Mouse (Mus musculus): ENCODE data around the gene Car3. TPM values are rescaled to one million over a fixed set of nuclear protein-coding genes. Genes with fewer than 3 reads are reported as not detected.
A peak's percentile ranks its signal among the peaks of the same experiment; 100 is the strongest.
"Not testable (repeated sequence)": the region's sequence is repeated elsewhere in the genome, so short reads cannot be mapped to it uniquely, and the experiment has no call there.

The Car3 gene
- 4.6 and 4.7 TPM in 2 replicates for polyA plus RNA-seq (2016; fragmentation: Nextera tagmentation; extraction: Ambion mirVana)

DNA sequence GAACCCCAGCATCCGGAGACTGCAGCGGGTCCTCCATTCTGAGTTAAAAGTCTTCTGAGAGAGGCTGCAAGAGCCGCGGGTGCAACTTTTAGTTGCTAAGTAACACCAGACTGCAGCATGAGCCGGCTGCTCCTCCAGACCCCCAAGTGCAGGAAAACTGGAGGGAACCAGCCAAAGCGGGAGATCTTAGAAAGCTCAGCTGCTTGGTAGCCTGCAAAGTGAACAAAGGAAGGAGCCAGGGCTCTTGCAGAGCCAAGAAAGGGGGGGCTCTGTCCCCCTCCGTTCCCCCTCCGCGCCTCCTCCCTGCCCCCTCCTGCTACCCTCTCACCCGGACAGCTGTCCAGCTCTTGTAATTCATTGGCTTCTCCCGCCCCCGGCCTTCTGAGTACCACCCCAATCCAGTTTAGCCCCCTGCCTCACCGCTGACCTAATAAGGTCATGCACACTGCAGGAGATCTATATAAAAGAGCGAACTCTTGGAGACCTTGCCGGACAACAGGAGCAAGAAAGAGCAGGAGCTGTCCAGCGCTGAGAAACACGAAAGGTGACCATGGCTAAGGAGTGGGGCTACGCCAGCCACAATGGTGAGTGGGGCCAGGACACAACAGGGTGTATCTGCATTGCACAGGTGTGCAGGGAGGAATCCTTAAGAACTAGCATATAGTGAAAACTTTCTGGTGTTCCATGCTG, at the start of gene Car3:
TSS of gene Car3 (plus strand) at position 491 of the 690 bp plus-strand sequence.
- peak; percentile 73; the same call in 1 of the 2 replicates for ATAC-seq (ENCODE audit: insufficient number of reproducible peaks, insufficient read depth, low FRiP score, low TSS enrichment)
- WGBS: 3% methylated on average over 18 of the region's 18 CpGs
- Histone ChIP-seq H3K27ac (no peak within 1 kb of the TSS), H3K9ac (peak within 1 kb of the TSS; percentile 45), H3K4me3 (peak within 1 kb of the TSS; percentile 38), H3K4me1 (peaks cover 3% of the 10 kb centered on the region; the same call in 1 of the 2 replicates), H3K4me2 (replicated peaks) (peak within 1 kb of the TSS; percentile 78), H3K27me3 (no peaks in the 10 kb centered on the region), H3K36me3 (no peaks in the 10 kb centered on the region), H3K9me3 (no peaks in the 10 kb centered on the region)

DNA sequence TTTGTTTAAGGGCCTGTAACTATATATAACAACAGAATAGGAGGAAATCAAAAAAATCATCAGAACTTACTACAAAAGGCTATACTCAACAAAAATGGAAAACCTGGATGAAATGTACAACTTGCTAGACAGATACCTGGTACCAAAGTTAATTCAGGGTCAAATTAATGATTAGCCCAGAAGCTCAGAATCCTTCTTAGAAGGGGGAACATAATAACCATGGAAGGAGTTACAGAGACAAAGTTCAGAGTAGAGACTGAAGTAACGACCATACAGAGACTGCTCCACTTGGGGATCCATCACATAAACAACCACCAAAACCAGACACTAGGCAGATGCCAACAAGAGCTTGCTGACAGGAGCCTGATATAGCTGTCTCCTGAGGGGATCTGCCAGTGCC, 47.9 kb upstream of the Car3 start:
- H3K4me1 ChIP-seq; H3K4me2 ChIP-seq (replicated peaks); H3K27ac ChIP-seq; H3K27me3 ChIP-seq; H3K9ac ChIP-seq; ATAC-seq (ENCODE audit: insufficient number of reproducible peaks, insufficient read depth, low FRiP score, low TSS enrichment); H3K36me3 ChIP-seq; H3K4me3 ChIP-seq; H3K9me3 ChIP-seq: not testable (repeated sequence)
- 69% methylated on average over 1 of the region's 1 CpGs for WGBS

DNA sequence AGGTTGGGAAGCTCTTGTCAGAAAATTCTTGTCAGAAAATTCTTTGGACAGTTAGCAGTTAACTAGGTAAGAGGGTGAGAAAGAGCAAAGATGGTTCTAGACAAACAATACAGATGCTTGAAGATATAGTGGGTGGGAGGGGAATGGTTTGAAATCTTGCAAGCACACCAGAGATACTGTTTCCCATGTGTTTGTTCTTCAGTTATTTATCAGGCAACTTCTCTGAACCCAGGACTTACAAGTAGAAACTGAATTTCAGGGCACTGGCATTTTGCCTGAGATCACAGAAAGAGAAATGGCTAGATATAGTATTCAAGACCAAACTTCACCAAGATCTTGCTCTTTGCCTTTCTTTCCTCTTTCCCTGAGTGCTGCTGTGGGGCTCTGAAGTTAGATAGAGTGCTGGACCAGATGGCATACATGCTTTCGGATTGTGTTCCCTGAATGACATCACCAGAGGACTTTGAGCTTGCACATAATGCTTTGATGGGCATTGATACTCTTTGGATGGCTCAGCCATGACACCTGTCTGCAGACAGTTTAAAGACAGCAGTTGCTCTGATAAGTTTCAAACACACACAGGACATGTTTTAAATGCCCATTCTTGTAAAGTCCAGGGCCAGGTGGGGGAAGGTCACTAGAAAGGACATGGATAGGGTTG, 43.3 kb upstream of the Car3 start:
- H3K9ac ChIP-seq: no peak overlapping the region
- 89% methylated on average over 1 of the region's 1 CpGs for WGBS
- no peak overlapping the region for H3K4me3 ChIP-seq
- ATAC-seq (ENCODE audit: insufficient number of reproducible peaks, insufficient read depth, low FRiP score, low TSS enrichment): no peak
- no peaks in the 10 kb centered on the region for H3K4me1 ChIP-seq
- H3K36me3 ChIP-seq: no peaks in the 10 kb centered on the region
- no peaks in the 10 kb centered on the region for H3K9me3 ChIP-seq
- no peaks in the 10 kb centered on the region for H3K27me3 ChIP-seq
- H3K27ac ChIP-seq: no peak overlapping the region
- H3K4me2 ChIP-seq (replicated peaks): no peak overlapping the region

DNA sequence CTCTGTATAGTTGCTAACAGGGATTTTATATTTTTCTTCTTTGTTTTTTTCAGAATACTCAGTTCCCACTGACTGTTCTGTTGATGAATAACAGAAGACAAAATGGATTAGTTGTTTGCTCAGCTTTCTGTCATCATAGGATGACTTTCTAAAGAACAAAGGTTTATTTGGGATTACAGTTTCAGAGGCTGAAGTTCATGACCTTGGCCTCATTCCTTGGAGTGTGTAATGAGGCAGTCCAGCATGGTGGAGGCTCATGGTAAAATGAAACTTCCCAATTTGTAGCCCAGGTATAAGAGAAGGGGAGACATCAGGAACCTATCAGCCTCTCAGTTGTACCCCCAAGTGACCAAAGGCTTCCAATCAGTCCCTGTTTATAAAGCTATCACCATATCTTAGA, 34.4 kb upstream of the Car3 start:
- H3K4me2 ChIP-seq (replicated peaks): no peak overlapping the region
- no peaks in the 10 kb centered on the region for H3K36me3 ChIP-seq
- H3K4me3 ChIP-seq: no peak overlapping the region
- no peak overlapping the region for H3K9ac ChIP-seq
- H3K27me3 ChIP-seq: no peaks in the 10 kb centered on the region
- H3K4me1 ChIP-seq: no peaks in the 10 kb centered on the region
- no peak for ATAC-seq (ENCODE audit: insufficient number of reproducible peaks, insufficient read depth, low FRiP score, low TSS enrichment)
- H3K27ac ChIP-seq: no peak overlapping the region
- H3K9me3 ChIP-seq: no peaks in the 10 kb centered on the region

DNA sequence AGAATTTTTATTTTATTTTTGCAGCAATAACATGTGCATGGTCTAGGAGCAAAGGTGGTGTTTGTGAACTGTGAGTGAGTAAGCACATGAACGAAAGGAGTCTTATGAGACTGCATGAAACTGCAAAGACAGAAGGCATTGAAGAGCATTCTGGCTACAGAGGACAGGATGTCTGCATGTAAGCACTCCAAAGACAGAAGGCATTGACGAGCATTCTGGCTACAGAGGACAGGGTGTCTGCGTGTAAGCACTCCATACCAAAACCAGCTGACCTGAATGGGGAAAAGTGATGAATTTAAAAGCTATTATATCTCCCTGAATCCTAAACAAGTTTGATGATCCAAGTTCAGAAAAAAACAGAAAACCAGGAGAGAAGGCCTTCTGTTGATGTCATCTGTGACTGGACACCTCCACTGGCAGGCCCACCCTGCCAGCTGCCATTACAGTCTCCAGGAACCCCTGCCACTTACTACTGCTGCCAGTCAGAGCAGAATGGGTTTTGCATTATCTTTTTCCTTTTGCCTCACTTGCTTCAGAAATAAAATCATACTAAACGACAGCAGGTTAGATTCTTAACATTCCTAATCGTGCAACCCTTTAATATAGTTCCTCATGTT, 32.0 kb upstream of the Car3 start:
- Histone ChIP-seq H3K27ac (no peak overlapping the region), H3K36me3 (no peaks in the 10 kb centered on the region)
- 88% methylated on average over 5 of the region's 5 CpGs for WGBS

DNA sequence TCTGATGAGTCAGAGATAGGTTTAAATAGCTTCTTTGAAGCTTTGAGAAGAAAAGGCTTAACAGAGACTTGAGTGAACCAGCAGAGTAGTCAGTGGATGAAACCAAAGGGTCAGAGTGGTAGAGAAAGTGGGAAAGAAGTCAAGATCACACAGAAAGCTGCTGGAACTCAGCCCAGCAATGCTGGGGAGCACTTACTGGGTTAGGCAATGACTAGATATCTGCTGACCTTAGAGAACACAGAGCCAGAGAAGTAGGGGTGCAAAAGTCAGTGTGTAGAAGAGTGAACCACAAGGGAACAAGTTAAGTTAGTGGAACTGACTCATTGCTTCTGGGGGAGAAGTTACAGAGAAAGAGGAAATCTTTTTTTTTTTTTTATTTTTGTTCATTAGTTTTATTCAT, 30.5 kb upstream of the Car3 start:
- Histone ChIP-seq H3K27ac (no peak overlapping the region), H3K4me2 (replicated peaks) (no peak overlapping the region), H3K9me3 (no peaks in the 10 kb centered on the region), H3K4me3 (no peak overlapping the region), H3K36me3 (no peaks in the 10 kb centered on the region), H3K9ac (no peak overlapping the region), H3K27me3 (no peaks in the 10 kb centered on the region), H3K4me1 (no peaks in the 10 kb centered on the region)
- no peak for ATAC-seq (ENCODE audit: insufficient number of reproducible peaks, insufficient read depth, low FRiP score, low TSS enrichment)

More for the DNA sequence above, 32.0 kb upstream of the Car3 start:
- Histone ChIP-seq H3K9me3 (no peaks in the 10 kb centered on the region), H3K4me3 (no peak overlapping the region), H3K9ac (no peak overlapping the region), H3K4me1 (no peaks in the 10 kb centered on the region), H3K27me3 (no peaks in the 10 kb centered on the region), H3K4me2 (replicated peaks) (no peak overlapping the region)
- no peak for ATAC-seq (ENCODE audit: insufficient number of reproducible peaks, insufficient read depth, low FRiP score, low TSS enrichment)

DNA sequence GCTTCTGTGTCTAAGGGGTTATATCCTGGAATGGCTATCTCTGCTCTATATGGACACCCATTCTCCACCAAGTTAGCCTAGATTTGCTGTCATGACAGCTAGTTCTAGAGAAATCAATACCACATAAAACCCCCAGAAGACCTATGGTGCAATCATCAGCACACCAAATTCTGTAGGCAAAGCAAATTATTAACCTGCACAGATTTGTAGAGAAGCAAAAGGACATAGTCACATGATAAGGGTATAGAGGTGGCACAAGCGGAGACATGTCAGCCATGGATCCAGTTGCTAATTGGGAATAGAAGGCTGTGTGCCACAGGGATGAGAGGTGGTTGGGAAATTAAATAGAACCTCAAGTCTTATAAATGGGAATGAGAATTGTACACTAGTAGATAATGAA, 24.4 kb upstream of the Car3 start:
- no peak overlapping the region for H3K4me2 ChIP-seq (replicated peaks)
- 96% methylated on average over 1 of the region's 1 CpGs for WGBS
- H3K9me3 ChIP-seq: no peaks in the 10 kb centered on the region
- no peaks in the 10 kb centered on the region for H3K27me3 ChIP-seq
- H3K36me3 ChIP-seq: no peaks in the 10 kb centered on the region
- no peak overlapping the region for H3K27ac ChIP-seq
- no peak overlapping the region for H3K9ac ChIP-seq
- no peak overlapping the region for H3K4me3 ChIP-seq
- no peaks in the 10 kb centered on the region for H3K4me1 ChIP-seq
- ATAC-seq (ENCODE audit: insufficient number of reproducible peaks, insufficient read depth, low FRiP score, low TSS enrichment): no peak

DNA sequence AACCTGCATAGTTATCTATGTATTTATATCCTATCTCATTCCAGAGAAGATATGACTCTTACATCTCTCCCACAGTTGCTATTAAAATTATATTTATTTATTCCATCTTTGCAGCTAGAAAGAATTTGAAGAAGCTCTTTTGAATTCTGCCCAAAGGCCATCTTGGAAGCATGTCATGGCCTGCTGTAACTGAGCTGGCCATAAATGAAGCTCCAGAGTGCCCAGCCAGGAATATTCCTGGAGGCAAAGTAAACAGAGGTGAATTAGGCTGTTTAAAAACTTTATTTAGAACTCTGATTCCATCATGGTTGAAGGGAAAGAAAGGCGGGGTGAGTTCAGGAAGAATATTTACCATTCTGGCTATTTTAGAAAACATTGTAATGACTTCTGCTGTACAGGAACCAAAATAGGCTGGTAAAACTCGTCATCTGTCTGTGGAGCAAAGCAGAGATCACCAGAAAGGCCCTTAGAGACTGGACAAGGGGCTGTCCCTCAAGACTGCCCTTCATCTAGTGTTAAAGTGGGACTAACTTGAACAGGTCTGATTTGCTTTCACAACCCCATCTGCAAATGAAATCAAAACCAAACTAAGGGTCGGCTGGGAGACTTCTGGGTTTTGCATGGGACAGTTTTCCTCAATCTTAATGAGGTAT, 23.7 kb upstream of the Car3 start:
- no peak overlapping the region for H3K27ac ChIP-seq
- H3K9ac ChIP-seq: no peak overlapping the region
- WGBS: 69% methylated on average over 3 of the region's 3 CpGs
- H3K9me3 ChIP-seq: no peaks in the 10 kb centered on the region
- ATAC-seq (ENCODE audit: insufficient number of reproducible peaks, insufficient read depth, low FRiP score, low TSS enrichment): no peak
- H3K36me3 ChIP-seq: no peaks in the 10 kb centered on the region
- H3K4me2 ChIP-seq (replicated peaks): no peak overlapping the region
- no peak overlapping the region for H3K4me3 ChIP-seq
- no peaks in the 10 kb centered on the region for H3K27me3 ChIP-seq
- no peaks in the 10 kb centered on the region for H3K4me1 ChIP-seq

DNA sequence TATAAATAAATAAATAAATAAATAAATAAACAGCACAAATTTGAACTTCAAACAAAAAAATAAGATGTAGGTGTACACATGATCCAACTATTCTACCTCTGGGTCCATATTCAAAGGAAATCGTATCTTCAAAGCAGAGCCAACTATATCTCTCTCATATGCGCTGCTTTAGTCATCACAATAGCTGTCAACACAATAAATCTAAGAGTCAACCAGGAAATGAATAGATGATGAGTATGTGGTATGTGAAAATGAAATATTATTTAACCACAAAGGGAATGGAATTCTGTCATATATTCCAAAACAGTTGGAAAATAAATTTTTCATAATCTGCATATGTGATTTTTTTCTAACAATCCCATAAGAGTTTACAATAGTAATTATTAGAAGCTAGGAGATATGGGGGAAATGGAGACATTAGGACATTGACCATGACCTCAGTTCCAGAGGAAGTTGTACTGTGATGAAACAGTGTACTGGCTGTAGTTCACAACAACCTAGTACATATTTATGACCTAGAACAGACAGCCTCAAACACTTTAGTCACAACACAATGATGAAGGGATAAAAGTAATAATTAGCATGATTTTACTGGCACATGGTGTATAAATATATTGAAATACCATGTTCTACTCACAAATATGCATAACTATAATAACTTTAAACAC, 14.6 kb upstream of the Car3 start:
- H3K9me3 ChIP-seq: no peaks in the 10 kb centered on the region
- H3K27ac ChIP-seq: no peak overlapping the region
- 85% methylated on average over 2 of the region's 2 CpGs for WGBS
- no peak overlapping the region for H3K4me3 ChIP-seq
- no peak overlapping the region for H3K4me2 ChIP-seq (replicated peaks)
- no peaks in the 10 kb centered on the region for H3K36me3 ChIP-seq
- H3K4me1 ChIP-seq: no peaks in the 10 kb centered on the region
- H3K27me3 ChIP-seq: no peaks in the 10 kb centered on the region
- ATAC-seq (ENCODE audit: insufficient number of reproducible peaks, insufficient read depth, low FRiP score, low TSS enrichment): no peak
- H3K9ac ChIP-seq: no peak overlapping the region

DNA sequence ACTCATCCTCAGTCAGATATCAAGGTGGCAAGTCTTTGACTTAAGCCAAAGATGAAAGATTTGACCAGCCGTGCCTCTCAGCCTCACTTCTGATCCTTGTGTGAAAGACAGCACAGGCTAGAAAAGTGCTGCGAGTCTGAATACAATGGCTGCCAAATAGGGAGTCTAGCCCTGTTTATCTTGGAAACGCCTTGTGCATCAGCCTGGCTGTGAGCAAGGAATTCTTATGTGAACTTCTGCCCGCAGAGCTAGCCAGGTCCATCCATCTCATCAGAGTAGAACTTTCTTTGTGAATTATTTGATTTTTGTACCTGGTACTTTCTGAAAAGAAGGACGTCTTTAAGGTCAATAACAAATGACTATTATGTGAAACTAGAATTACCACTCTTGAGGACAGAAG, 9.3 kb upstream of the Car3 start:
- 85% methylated on average over 5 of the region's 5 CpGs for WGBS
- H3K4me3 ChIP-seq: no peak overlapping the region
- no peaks in the 10 kb centered on the region for H3K36me3 ChIP-seq
- H3K4me1 ChIP-seq: no peaks in the 10 kb centered on the region
- H3K27ac ChIP-seq: no peak overlapping the region
- no peak for ATAC-seq (ENCODE audit: insufficient number of reproducible peaks, insufficient read depth, low FRiP score, low TSS enrichment)
- H3K9ac ChIP-seq: no peak overlapping the region
- H3K27me3 ChIP-seq: no peaks in the 10 kb centered on the region
- no peak overlapping the region for H3K4me2 ChIP-seq (replicated peaks)
- H3K9me3 ChIP-seq: no peaks in the 10 kb centered on the region

DNA sequence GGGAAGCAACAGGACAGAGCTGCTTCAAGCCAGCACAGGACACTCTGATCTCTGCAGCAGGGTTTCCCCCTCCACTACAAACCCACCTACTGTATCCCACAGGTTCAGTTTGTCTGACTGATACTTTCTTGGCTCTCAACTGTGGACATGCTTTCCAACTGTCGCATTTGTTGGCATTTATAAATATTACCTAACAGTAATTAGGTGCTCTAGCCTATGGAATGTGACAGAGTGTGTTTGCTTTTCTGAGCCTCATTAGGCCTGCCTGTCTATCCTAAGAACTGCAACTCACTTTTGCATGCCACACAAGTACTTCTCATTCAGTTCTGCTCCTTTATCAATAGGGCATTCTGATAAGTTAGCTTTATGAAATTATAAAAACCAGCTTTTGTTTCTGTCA, 8.9 kb upstream of the Car3 start:
- Histone ChIP-seq H3K9ac (no peak overlapping the region), H3K4me1 (no peaks in the 10 kb centered on the region), H3K36me3 (no peaks in the 10 kb centered on the region), H3K4me2 (replicated peaks) (no peak overlapping the region), H3K27ac (no peak overlapping the region), H3K4me3 (no peak overlapping the region), H3K27me3 (no peaks in the 10 kb centered on the region), H3K9me3 (no peaks in the 10 kb centered on the region)
- no peak for ATAC-seq (ENCODE audit: insufficient number of reproducible peaks, insufficient read depth, low FRiP score, low TSS enrichment)
- 56% methylated on average over 1 of the region's 1 CpGs for WGBS

All from embryonic facial prominence, embryonic 12.5 days (tissue).